Mouse (Mus musculus) midbrain, embryonic 16.5 days (tissue): ENCODE measurements around the gene Snrpd3. TPM values are rescaled to one million over a fixed set of nuclear protein-coding genes. Genes with fewer than 3 reads are reported as not detected.
"Not testable (repeated sequence)": the region's sequence is repeated elsewhere in the genome, so short reads cannot be mapped to it uniquely, and the experiment has no call there.

Experiments
- ATAC-seq: fragments of 200-750 bp; cut with Nextera tagmentation; 2 replicates; pipeline ENCODE4 v1.8.0; 2017; ENCODE audit warnings: moderate TSS enrichment
- H3K27ac ChIP-seq: fragments of 300-500 bp; sonication (generic); 2 replicates; pipeline ENCODE4 v1.5.1; 2014; ENCODE audit warnings: mild to moderate bottlenecking, low read length, mixed read lengths
- H3K27me3 ChIP-seq: fragments of 300-500 bp; sonication (generic); 2 replicates; pipeline ENCODE4 v1.6.1; 2014; ENCODE audit warnings: low read depth, low read length, mixed read lengths; ENCODE audit not compliant: control insufficient read depth, insufficient read depth
- H3K36me3 ChIP-seq: fragments of 300-500 bp; sonication (generic); 2 replicates; pipeline ENCODE4 v1.6.1; 2014; ENCODE audit warnings: mild to moderate bottlenecking, low read length, moderate library complexity, mixed read lengths; ENCODE audit not compliant: control insufficient read depth, insufficient read depth
- H3K4me1 ChIP-seq: fragments of 300-500 bp; sonication (generic); 2 replicates; pipeline ENCODE4 v1.6.1; 2014; ENCODE audit warnings: mild to moderate bottlenecking, low read length, mixed read lengths; ENCODE audit not compliant: control insufficient read depth, insufficient read depth
- H3K4me2 ChIP-seq: fragments of 300-500 bp; sonication (generic); 2 replicates; pipeline ENCODE4 v1.6.1; 2014; ENCODE audit warnings: mild to moderate bottlenecking, low read length, mixed read lengths
- H3K4me3 ChIP-seq: fragments of 300-500 bp; sonication (generic); 2 replicates; pipeline ENCODE4 v1.5.1; 2014; ENCODE audit warnings: low read depth, mild to moderate bottlenecking, low read length, moderate library complexity, mixed read lengths
- H3K9ac ChIP-seq: fragments of 300-500 bp; sonication (generic); 2 replicates; pipeline ENCODE4 v1.6.1; 2014; ENCODE audit warnings: low read depth, low read length, mixed read lengths
- H3K9me3 ChIP-seq: fragments of 300-500 bp; sonication (generic); replicated peaks from 2 replicates; pipeline ENCODE4 v1.6.1; 2014; ENCODE audit warnings: mild to moderate bottlenecking, low read length, mixed read lengths; ENCODE audit not compliant: control insufficient read depth, poor library complexity, severe bottlenecking
- WGBS: fragments of 180-500 bp; shearing (Covaris S2); extraction: QIAGEN DNeasy Blood & Tissue Kit; methylation state at CpG from one replicate; pipeline ENCODE4 v1.1.7; 2014; 5-methylcytosine and 5-hydroxymethylcytosine counted together
- polyA plus RNA-seq: library from polyadenylated mRNA; unstranded; fragments of >200 nt; fragmentation: Nextera tagmentation; extraction: Ambion mirVana; gene quantifications from 2 replicates; pipeline ENCODE4 v1.2.1, GENCODE M21; 2015

Gene Snrpd3
- polyA plus RNA-seq, 1 experiment from 2014 or later, result 136 TPM

DNA sequence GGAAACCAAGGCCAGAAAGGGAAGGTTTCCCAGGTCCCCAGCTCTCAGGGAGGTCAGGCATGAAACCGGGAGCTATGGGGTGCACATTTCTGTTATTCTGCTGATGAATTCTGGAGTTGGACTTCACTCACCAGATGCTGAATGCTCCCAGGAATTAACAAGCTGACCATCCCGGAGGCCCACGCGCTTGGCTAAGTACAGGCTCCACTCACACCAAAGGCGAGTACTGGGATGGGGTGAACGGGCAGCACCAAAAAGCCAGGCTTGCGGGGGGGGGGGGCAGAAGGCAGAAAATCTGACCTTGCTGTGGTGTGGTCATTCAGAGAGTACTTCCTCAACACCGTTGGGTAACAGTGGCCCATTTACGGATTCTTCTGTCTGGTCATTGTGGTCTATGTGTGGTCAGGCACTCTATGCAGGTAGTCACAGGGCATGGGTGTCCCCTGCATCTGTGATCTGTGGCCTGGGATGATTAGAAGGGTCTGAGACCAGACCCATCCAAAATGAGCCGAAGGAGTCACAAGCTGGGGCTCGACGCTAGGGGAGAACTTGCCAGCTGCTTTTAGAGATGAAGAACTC is 47.4 kb downstream of the Snrpd3 start:
- Histone ChIP-seq H3K27ac (no peak overlapping the region), H3K27me3 (no peaks in the 10 kb centered on the region), H3K4me2 (no peak overlapping the region), H3K9me3 (no peaks in the 10 kb centered on the region), H3K36me3 (no peaks in the 10 kb centered on the region), H3K9ac (no peak overlapping the region), H3K4me3 (no peak overlapping the region), H3K4me1 (peaks cover 12% of the 10 kb centered on the region; the same call in 1 of the 2 replicates)
- WGBS, result 87% methylated on average over 12 of the region's 12 CpGs
- no peak for ATAC-seq

DNA sequence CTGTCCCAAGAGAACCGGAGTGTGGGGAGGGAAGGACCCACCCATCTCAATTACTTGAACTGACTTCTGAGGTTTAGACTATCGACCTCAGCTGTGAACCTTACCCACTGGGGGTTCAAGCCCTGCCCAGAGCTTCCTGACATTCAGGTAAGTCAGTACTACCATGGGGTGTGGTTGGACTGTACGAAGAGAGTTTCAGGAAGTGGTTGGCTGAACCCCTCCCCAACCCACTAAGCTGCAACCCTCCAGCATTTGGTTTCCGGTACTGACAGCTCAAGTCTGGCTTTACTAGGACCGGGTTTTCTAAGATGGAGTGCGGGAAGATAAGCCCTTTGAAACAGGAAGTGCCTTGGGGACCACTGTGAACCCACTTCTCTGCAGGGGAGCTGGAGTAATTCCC is 48.1 kb downstream of the Snrpd3 start:
- Histone ChIP-seq H3K27me3 (no peaks in the 10 kb centered on the region), H3K36me3 (no peaks in the 10 kb centered on the region), H3K27ac (no peak overlapping the region), H3K4me2 (no peak overlapping the region), H3K4me3 (no peak overlapping the region), H3K9ac (no peak overlapping the region), H3K4me1 (peaks cover 9% of the 10 kb centered on the region; the same call in 1 of the 2 replicates), H3K9me3 (no peaks in the 10 kb centered on the region)
- whole genome bisulfite sequencing, result 77% methylated on average over 6 of the region's 6 CpGs
- ATAC-seq, result no peak

DNA sequence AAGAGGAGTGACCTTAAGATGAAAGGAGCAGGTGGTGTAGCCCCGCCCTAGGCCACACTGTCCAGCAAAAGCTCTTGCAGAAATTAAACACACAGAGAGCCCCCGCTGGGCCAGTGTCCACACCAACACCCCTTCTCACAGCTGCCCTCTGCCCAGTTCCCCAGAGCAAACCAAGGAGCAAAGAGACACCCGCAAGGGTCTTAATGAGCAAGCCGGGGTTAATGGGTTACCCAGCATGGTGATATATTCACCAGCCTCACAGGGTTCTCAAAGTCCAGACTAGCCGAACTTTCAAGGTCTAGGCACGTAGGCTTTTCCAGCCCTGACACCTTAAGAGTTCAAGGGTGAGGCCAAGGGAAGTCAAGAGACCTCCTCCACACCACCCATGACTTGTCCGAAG is 48.6 kb downstream of the Snrpd3 start:
- WGBS, result 85% methylated on average over 7 of the region's 7 CpGs
- H3K4me3 ChIP-seq, result no peak overlapping the region
- no peaks in the 10 kb centered on the region for H3K9me3 ChIP-seq
- no peak overlapping the region for H3K4me2 ChIP-seq
- no peaks in the 10 kb centered on the region for H3K36me3 ChIP-seq
- no peaks in the 10 kb centered on the region for H3K27me3 ChIP-seq
- H3K27ac ChIP-seq, result no peak overlapping the region
- ATAC-seq, result no peak
- no peak overlapping the region for H3K9ac ChIP-seq
- H3K4me1 ChIP-seq, result peaks cover 5% of the 10 kb centered on the region; the same call in 1 of the 2 replicates

DNA sequence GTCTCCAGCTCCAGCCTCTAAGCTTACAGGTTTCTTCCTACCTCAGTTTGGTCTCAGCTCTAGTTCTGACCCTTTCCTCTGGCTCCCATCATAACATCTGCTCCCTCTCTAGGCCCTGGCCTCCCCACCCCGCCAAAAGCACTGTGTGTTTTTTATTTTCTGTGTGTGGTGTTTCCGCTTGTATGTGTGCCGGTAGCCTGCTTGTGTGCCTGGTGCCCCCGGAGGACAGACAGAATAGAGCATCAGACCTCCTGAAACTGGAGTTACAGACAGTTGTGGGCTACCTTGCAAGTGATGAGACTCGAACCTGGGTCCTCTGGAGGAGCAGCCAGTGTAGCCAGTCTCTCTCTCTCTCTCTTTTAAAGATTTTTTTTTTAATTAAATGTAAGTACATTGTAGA is 49.0 kb downstream of the Snrpd3 start:
- H3K4me1 ChIP-seq, result peaks cover under 1% of the 10 kb centered on the region; the same call in 1 of the 2 replicates
- H3K36me3 ChIP-seq, result no peaks in the 10 kb centered on the region
- no peak for ATAC-seq
- H3K4me2 ChIP-seq, result no peak overlapping the region
- no peak overlapping the region for H3K9ac ChIP-seq
- H3K27ac ChIP-seq, result no peak overlapping the region
- H3K27me3 ChIP-seq, result no peaks in the 10 kb centered on the region
- WGBS, result 82% methylated on average over 5 of the region's 5 CpGs
- H3K4me3 ChIP-seq, result no peak overlapping the region
- no peaks in the 10 kb centered on the region for H3K9me3 ChIP-seq

DNA sequence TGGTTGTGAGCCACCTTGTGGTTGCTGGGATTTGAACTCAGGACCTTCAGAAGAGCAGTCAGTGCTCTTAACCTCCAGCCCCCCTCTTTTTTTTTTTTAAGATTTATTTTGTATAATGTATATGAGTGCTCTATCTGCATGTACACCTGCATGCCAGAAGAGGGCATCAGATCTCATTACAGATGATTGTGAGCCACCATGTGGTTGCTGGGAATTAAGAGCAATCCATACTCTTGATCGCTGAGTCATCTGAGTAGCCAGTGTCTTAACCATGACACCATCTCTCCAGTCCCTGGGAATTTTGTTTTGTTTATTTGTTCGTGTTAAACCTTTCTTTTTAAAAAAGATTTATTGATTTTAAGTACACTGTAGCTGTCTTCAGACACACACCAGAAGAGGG is 49.4 kb downstream of the Snrpd3 start:
- not testable (repeated sequence) for ATAC-seq
- WGBS, result 87% methylated on average over 2 of the region's 2 CpGs

DNA sequence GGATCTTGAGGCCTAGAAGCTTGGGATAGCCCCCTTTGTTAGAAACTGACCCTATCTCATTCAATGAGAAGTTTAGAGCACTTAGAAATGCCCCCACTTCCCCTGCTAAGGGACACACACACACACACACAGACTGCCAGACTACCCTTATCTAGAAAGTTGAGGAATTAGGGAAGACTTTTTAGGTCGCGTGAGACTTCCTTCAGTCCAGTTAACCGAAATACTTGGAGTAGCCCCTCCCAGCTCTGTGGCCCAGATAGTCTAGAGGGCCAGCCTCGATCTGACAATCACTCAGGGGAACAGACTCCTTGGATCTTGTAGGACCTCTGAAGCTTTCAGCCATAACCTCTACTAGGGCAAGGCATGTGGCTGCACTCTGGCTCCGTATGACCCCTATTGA is 50.7 kb downstream of the Snrpd3 start:
- H3K27me3 ChIP-seq, result no peaks in the 10 kb centered on the region
- no peak overlapping the region for H3K4me2 ChIP-seq
- H3K36me3 ChIP-seq, result no peaks in the 10 kb centered on the region
- 36% methylated on average over 5 of the region's 5 CpGs for WGBS
- no peak overlapping the region for H3K27ac ChIP-seq
- H3K4me3 ChIP-seq, result no peak overlapping the region
- ATAC-seq, result no peak
- no peaks in the 10 kb centered on the region for H3K9me3 ChIP-seq
- no peaks in the 10 kb centered on the region for H3K4me1 ChIP-seq
- no peak overlapping the region for H3K9ac ChIP-seq

More for the DNA sequence above, 49.4 kb downstream of the Snrpd3 start:
- H3K36me3 ChIP-seq, H3K4me1 ChIP-seq, H3K4me3 ChIP-seq, H3K27me3 ChIP-seq, H3K9ac ChIP-seq, H3K4me2 ChIP-seq, H3K27ac ChIP-seq, H3K9me3 ChIP-seq: not testable (repeated sequence)

DNA sequence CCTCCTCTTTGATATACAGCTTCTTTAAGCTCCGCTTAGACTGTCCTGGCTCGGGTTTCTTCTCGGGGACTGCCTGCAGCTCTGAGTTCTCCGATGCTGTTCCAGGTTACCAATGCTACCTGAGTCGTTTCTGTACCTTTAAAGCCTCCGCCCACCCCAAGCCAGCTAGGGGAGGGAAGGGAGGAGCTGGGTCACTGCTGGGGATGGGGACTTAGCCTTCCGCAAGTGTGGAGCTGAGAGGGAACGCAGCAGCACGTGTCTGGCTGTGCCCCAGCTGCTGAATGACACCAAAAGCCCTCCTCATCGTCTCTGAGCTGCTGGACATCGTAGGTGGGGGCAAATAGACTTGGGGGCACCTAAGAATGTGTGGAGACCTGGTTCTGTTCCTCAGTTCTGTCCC is 51.1 kb downstream of the Snrpd3 start:
- Histone ChIP-seq H3K9me3 (no peaks in the 10 kb centered on the region), H3K27ac (no peak overlapping the region), H3K36me3 (no peaks in the 10 kb centered on the region), H3K4me3 (no peak overlapping the region), H3K4me1 (no peaks in the 10 kb centered on the region), H3K27me3 (no peaks in the 10 kb centered on the region), H3K9ac (no peak overlapping the region), H3K4me2 (no peak overlapping the region)
- WGBS, result 7% methylated on average over 11 of the region's 11 CpGs
- ATAC-seq, result no peak

DNA sequence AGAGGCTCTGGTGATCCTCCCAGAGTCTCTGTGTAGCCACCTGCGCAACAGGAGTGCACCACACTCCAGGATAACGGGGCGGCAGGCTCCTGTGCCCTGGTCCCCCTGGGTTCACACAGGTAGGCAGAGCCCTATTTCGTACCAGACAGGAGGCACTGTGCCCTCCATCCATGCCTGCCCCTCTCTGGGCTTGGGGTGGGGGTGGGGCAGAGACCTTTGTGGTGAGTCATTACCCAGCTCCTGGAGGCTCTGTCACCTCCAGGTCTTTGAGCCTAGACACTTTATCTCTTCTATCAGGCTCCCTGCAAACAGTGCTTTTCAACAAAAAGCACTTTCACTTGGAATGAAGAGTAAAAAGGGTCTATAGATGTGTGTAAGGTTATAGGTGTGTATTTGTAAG is 51.5 kb downstream of the Snrpd3 start:
- Histone ChIP-seq H3K27ac (no peak overlapping the region), H3K27me3 (no peaks in the 10 kb centered on the region), H3K9ac (no peak overlapping the region), H3K36me3 (no peaks in the 10 kb centered on the region), H3K9me3 (no peaks in the 10 kb centered on the region), H3K4me3 (no peak overlapping the region), H3K4me2 (no peak overlapping the region), H3K4me1 (no peaks in the 10 kb centered on the region)
- whole genome bisulfite sequencing, result 17% methylated on average over 4 of the region's 4 CpGs
- ATAC-seq, result no peak

DNA sequence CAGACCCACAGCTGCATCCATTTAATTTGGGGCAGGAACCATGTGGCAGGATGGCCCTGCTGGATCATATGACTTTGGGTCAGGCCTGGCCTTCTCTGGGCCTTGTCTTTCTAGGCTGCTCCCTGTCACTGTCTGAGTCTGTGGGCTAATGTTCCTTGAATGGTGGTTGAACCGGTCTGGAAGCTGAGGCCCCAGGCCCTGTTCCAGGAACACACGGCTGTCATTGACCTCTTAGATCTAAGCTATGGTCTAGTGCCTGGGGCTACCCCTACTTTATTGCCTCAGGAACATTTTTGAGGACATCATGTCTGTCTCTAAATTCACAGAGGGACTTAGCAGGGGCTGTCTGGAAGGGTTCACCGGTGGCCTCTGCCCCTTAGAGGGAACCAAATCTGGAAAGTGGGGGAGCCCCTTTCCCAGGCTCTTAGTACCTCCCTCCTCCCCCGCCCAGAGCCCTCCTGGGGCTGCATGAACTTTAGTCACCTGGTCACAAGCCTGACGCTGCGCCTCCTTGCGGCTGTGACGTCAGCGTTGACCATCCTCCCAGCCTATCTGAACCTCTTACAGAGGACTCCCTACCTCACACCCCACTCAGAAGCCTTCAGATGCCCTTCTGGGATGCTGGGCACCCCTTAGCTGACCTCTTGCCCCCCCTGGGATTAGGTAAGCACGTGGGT is 53.8 kb downstream of the Snrpd3 start:
- no peak for ATAC-seq
- Histone ChIP-seq H3K4me2 (no peak overlapping the region), H3K9me3 (no peaks in the 10 kb centered on the region), H3K4me1 (no peaks in the 10 kb centered on the region), H3K27ac (no peak overlapping the region), H3K36me3 (no peaks in the 10 kb centered on the region), H3K4me3 (no peak overlapping the region), H3K9ac (no peak overlapping the region), H3K27me3 (no peaks in the 10 kb centered on the region)
- WGBS, result 31% methylated on average over 10 of the region's 10 CpGs
